Mouse (Mus musculus): ENCODE measurements at regions not wholly inside any gene's neighbourhood (a gene's known extent, or its start where the extent isn't known, plus 50 kb on each side); places are given as distances from the start of the nearest gene placed in this dataset.

DNA sequence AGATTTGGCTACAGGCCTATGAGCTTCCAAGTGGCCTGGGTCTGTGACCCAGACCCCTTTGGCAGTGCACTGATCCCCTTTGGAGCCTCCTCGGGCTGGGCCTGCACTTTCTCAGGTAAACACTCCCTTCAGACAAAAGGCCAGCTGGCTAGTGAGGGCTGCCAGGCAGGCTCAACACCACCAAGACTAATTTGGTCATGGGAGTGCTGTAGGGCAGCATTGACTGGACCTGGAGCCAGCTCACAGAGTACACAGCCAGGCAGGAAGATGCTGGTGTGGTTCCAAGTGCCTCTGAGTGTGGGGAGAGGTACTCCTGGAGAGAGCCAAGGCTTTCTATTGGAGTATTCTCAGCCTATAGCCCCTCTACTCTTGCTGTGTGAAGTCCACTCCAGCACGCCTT lies 620.5 kb downstream of the Rnf144a start:
- TF ChIP-seq CTCF (conservative IDR thresholded peaks at IDR 0.05; ENCODE audit: low read length) (no peak), POU5F1 (IDR thresholded peaks at IDR 0.05; ENCODE audit: borderline replicate concordance, low read length) (no peak)
